Mouse (Mus musculus): ENCODE measurements at regions not wholly inside any gene's neighbourhood (a gene's known extent, or its start where the extent isn't known, plus 50 kb on each side); places are given as distances from the start of the nearest gene placed in this dataset.
A peak's percentile ranks its signal among the peaks of the same experiment; 100 is the strongest.

DNA sequence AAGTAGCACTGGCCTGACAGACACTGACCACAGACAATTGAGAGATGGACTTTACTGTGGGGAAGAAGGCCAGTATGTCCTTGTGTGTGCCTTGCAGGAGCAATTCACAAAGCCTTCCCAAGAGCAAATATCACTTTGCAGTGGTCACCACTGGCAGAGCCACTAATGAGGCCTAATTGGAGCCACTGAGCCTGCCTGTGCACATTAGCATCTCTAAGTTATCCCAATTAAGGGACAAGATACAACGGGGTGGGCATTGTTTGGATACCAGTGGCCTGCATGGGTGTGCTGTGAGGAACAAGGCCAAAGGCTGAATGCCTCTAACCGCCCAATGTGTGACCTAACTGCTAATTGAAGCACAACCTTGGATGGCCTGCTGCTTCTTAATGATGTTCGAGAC is 433.4 kb upstream of the Ptbp2 start:
- DNase-seq (ENCODE audit: low spot score) = no peak
- H3K9ac ChIP-seq (ENCODE audit: low read depth, low read length) = no peak overlapping the region
- H3K4me3 ChIP-seq (replicated peaks; ENCODE audit: low read depth, low read length) = no peak overlapping the region
- TF ChIP-seq CTCF (IDR thresholded peaks at IDR 0.05; ENCODE audit: low read depth) = no peak
- WGBS = 38% methylated on average over 3 of the region's 3 CpGs
- H3K27me3 ChIP-seq (ENCODE audit: insufficient read depth, low read length) = no peaks in the 10 kb centered on the region
- H3K27ac ChIP-seq = no peak overlapping the region
- no peaks in the 10 kb centered on the region for H3K36me3 ChIP-seq (ENCODE audit: insufficient read depth, low read length)
- no peak overlapping the region for H3K4me2 ChIP-seq (ENCODE audit: low read length)
- H3K9me3 ChIP-seq (replicated peaks; ENCODE audit: low read length) = no peaks in the 10 kb centered on the region
- no peaks in the 10 kb centered on the region for H3K4me1 ChIP-seq (replicated peaks; ENCODE audit: insufficient read depth, low read length)
- ATAC-seq (replicated peaks; ENCODE audit: low FRiP score, low read depth) = no peak

DNA sequence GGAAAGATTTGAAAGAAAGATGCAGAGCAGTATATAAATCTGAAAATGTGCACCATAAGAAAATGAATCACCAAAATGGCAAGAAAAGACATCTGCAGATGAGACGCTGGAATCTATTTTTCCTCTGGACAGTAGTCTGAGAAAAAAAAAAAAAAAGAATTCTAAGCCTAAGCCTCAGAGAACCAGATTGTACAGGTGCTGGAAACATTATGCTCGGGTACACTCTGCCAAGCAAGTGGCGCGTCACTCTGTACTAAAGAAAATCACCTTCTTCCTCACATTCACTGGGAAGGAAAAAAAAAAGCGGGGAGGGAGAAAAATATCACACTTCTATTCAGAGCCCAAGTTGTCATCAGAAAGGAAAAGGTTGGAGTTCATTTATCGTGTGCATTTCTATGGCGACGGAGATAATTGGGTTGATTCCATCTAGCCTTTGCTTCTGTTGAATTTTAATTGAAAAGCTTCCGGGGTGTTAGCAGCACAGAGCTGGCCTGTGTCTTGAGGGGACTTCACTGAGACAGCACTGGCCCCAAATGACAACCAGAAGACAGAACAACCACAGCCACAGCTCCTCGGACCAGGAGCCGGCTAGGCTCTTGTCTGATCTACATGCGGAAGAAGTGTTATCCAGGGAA is 430.5 kb upstream of the Ptbp2 start:
- Histone ChIP-seq H3K27ac (no peak overlapping the region), H3K9me3 (replicated peaks; ENCODE audit: low read length) (no peaks in the 10 kb centered on the region), H3K4me1 (replicated peaks; ENCODE audit: insufficient read depth, low read length) (no peaks in the 10 kb centered on the region), H3K4me2 (ENCODE audit: low read length) (no peak overlapping the region), H3K4me3 (replicated peaks; ENCODE audit: low read depth, low read length) (no peak overlapping the region), H3K9ac (ENCODE audit: low read depth, low read length) (no peak overlapping the region), H3K36me3 (ENCODE audit: insufficient read depth, low read length) (no peaks in the 10 kb centered on the region), H3K27me3 (ENCODE audit: insufficient read depth, low read length) (no peaks in the 10 kb centered on the region)
- DNase-seq (ENCODE audit: low spot score) (no peak), ATAC-seq (replicated peaks; ENCODE audit: low FRiP score, low read depth) (no peak)
- WGBS = 79% methylated on average over 12 of the region's 12 CpGs
- no peak for TF ChIP-seq CTCF (IDR thresholded peaks at IDR 0.05; ENCODE audit: low read depth)

DNA sequence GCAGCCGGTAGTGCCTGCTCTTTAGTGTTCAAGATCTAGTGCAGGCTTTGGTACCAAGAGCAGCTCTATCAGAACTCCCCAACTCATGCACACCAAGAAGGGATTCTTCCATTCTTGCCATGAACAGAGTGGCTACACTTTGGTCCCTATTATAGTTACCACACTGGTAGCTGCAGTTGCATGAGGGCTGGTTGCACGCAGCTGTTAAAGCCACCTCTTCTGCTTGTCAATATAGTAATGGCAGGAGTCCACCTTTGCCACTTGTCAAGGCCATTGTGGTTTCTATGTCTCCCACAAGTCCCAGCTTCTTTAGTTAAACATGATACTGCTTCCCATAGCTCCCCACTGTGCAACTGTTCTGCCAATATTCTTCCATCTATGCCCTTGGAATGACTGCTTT is 415.1 kb upstream of the Ptbp2 start:
- ATAC-seq (replicated peaks; ENCODE audit: low FRiP score, low read depth) (no peak), DNase-seq (ENCODE audit: low spot score) (no peak)
- Histone ChIP-seq H3K27ac (no peak overlapping the region), H3K9ac (ENCODE audit: low read depth, low read length) (no peak overlapping the region), H3K36me3 (ENCODE audit: insufficient read depth, low read length) (no peaks in the 10 kb centered on the region), H3K9me3 (replicated peaks; ENCODE audit: low read length) (no peaks in the 10 kb centered on the region), H3K27me3 (ENCODE audit: insufficient read depth, low read length) (no peaks in the 10 kb centered on the region), H3K4me3 (replicated peaks; ENCODE audit: low read depth, low read length) (no peak overlapping the region), H3K4me2 (ENCODE audit: low read length) (no peak overlapping the region), H3K4me1 (replicated peaks; ENCODE audit: insufficient read depth, low read length) (no peaks in the 10 kb centered on the region)
- no peak for TF ChIP-seq CTCF (IDR thresholded peaks at IDR 0.05; ENCODE audit: low read depth)
- WGBS = 95% methylated on average over 2 of the region's 2 CpGs

DNA sequence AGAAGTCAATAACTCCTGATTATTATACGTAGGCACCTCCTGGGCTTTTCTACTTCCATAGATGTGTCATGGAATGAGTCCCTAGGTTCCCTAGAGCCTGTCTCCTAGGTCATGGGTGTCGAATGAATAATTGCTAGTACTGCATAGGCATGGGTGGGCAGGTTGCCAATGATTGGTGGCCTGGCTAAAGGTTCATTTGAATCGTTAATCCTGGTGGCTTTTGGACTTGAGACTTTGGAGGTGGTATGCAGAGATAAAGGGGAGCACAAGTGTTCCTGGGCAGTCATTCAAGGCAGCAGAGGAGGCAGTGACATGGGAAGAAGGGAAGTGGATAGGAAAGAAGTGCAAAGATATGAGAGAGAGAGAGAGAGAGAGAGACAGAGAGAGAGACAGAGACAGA is 410.2 kb upstream of the Ptbp2 start:
- H3K4me2 ChIP-seq (ENCODE audit: low read length) = no peak overlapping the region
- ATAC-seq (replicated peaks; ENCODE audit: low FRiP score, low read depth) (no peak), DNase-seq (ENCODE audit: low spot score) (no peak)
- H3K27ac ChIP-seq = no peak overlapping the region
- no peaks in the 10 kb centered on the region for H3K9me3 ChIP-seq (replicated peaks; ENCODE audit: low read length)
- no peak overlapping the region for H3K4me3 ChIP-seq (replicated peaks; ENCODE audit: low read depth, low read length)
- WGBS = 53% methylated on average over 3 of the region's 3 CpGs
- H3K27me3 ChIP-seq (ENCODE audit: insufficient read depth, low read length) = no peaks in the 10 kb centered on the region
- H3K9ac ChIP-seq (ENCODE audit: low read depth, low read length) = no peak overlapping the region
- H3K36me3 ChIP-seq (ENCODE audit: insufficient read depth, low read length) = no peaks in the 10 kb centered on the region
- H3K4me1 ChIP-seq (replicated peaks; ENCODE audit: insufficient read depth, low read length) = no peaks in the 10 kb centered on the region
- no peak for TF ChIP-seq CTCF (IDR thresholded peaks at IDR 0.05; ENCODE audit: low read depth)

DNA sequence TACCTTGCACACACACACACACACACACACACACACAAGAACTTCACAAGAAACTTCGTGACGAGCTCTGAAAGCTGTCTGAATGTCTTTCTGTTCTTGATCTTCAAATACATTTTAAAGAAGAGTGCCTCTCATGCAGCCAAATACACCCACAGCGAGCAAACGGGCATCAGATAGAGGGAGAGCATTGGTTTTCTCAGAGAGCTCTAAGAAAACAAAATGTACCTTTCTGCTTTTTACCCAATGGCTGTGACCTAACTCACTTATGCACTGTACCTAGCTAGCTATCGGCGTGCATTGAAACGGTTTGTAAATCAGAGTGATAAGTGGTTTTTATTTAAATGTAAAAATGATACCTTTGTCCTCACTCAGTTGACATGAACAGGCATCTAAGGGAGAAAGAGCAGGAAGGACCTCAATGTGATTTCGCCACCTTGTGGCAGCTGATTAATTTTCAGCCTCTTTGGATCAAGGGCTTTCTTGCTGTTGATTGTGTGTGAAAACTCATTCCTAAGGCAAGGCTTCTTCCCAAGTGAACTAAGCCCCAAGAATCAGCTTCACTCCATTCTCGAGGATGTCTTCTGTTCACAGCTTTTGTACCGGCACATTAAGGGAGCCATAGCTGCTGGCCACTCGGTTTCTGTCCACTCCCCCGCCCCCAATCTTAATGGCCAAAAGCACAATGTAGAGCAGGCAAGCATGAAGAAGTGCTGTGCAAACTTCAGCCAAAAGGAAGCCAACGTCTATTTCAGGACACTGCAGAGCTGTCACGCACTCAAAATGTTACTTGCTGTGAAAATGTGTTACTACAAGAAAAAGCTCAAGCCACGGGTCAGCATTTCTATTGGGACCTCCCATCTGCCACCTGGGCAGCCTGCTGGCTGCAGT is 408.4 kb upstream of the Ptbp2 start:
- TF ChIP-seq CTCF (IDR thresholded peaks at IDR 0.05; ENCODE audit: low read depth) = peak; percentile 86
- ATAC-seq (replicated peaks; ENCODE audit: low FRiP score, low read depth) (no peak), DNase-seq (ENCODE audit: low spot score) (peak; percentile 85)
- Histone ChIP-seq H3K27me3 (ENCODE audit: insufficient read depth, low read length) (no peaks in the 10 kb centered on the region), H3K9me3 (replicated peaks; ENCODE audit: low read length) (no peaks in the 10 kb centered on the region), H3K36me3 (ENCODE audit: insufficient read depth, low read length) (no peaks in the 10 kb centered on the region), H3K27ac (no peak overlapping the region), H3K4me1 (replicated peaks; ENCODE audit: insufficient read depth, low read length) (no peaks in the 10 kb centered on the region), H3K9ac (ENCODE audit: low read depth, low read length) (no peak overlapping the region), H3K4me2 (ENCODE audit: low read length) (0 out of 2 replicates have a peak overlapping the region, but pooled peaks have one; percentile 14), H3K4me3 (replicated peaks; ENCODE audit: low read depth, low read length) (no peak overlapping the region)
- 27% methylated on average over 15 of the region's 15 CpGs for WGBS

DNA sequence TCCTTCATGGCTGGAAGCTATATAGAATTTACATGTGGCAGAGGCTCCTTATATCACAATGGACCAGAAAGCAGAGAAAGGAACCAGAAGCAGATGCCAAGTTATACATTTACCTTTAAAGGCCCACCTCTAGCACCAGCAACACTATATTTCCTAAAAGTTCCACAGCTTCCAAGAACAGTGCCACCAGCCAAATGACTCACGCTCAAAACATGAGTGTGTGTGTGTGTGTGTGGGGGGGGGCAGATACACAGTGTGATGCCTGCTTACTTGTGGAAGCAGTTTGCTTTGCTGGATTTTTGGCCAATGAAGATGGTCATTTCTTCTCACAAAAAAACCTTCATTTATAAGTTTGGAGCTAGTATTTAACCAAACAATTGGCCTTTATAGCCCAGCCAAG is 405.3 kb upstream of the Ptbp2 start:
- ATAC-seq (replicated peaks; ENCODE audit: low FRiP score, low read depth) (no peak), DNase-seq (ENCODE audit: low spot score) (no peak)
- Histone ChIP-seq H3K4me1 (replicated peaks; ENCODE audit: insufficient read depth, low read length) (no peaks in the 10 kb centered on the region), H3K9ac (ENCODE audit: low read depth, low read length) (no peak overlapping the region), H3K36me3 (ENCODE audit: insufficient read depth, low read length) (no peaks in the 10 kb centered on the region), H3K4me3 (replicated peaks; ENCODE audit: low read depth, low read length) (no peak overlapping the region), H3K27ac (no peak overlapping the region), H3K9me3 (replicated peaks; ENCODE audit: low read length) (no peaks in the 10 kb centered on the region), H3K4me2 (ENCODE audit: low read length) (no peak overlapping the region), H3K27me3 (ENCODE audit: insufficient read depth, low read length) (no peaks in the 10 kb centered on the region)
- 74% methylated on average over 1 of the region's 1 CpGs for WGBS
- no peak for TF ChIP-seq CTCF (IDR thresholded peaks at IDR 0.05; ENCODE audit: low read depth)

Measured in kidney, postnatal 0 days (tissue).